Mouse (Mus musculus) midbrain, embryonic 12.5 days (tissue): Measurements from ENCODE around the gene Tomm34. TPM values are rescaled to one million over a fixed set of nuclear protein-coding genes. Genes with fewer than 3 reads are reported as not detected.

ENCODE experiments used
- ATAC-seq: fragments of 200-750 bp; cut with Nextera tagmentation; 2 replicates; pipeline ENCODE4 v1.8.0; 2017; ENCODE audit warnings: low read depth, moderate TSS enrichment, moderate library complexity; ENCODE audit not compliant: low FRiP score
- H3K27ac ChIP-seq: fragments of 300-500 bp; sonication (generic); replicated peaks from 2 replicates; pipeline ENCODE4 v1.5.1; 2016; ENCODE audit warnings: mild to moderate bottlenecking
- H3K27me3 ChIP-seq: fragments of 300-500 bp; sonication (generic); 2 replicates; pipeline ENCODE4 v1.6.1; 2016; ENCODE audit warnings: mild to moderate bottlenecking
- H3K36me3 ChIP-seq: fragments of 300-500 bp; sonication (generic); 2 replicates; pipeline ENCODE4 v1.6.1; 2016
- H3K4me1 ChIP-seq: fragments of 300-500 bp; sonication (generic); 2 replicates; pipeline ENCODE4 v1.6.1; 2016
- H3K4me2 ChIP-seq: fragments of 300-500 bp; sonication (generic); replicated peaks from 2 replicates; pipeline ENCODE4 v1.6.1; 2016; ENCODE audit warnings: mild to moderate bottlenecking, moderate library complexity
- H3K4me3 ChIP-seq: fragments of 300-500 bp; sonication (generic); 2 replicates; pipeline ENCODE4 v1.5.1; 2016; ENCODE audit warnings: mild to moderate bottlenecking
- H3K9ac ChIP-seq: fragments of 300-500 bp; sonication (generic); replicated peaks from 2 replicates; pipeline ENCODE4 v1.6.1; 2016; ENCODE audit warnings: mild to moderate bottlenecking, moderate library complexity
- H3K9me3 ChIP-seq: fragments of 300-500 bp; sonication (generic); 2 replicates; pipeline ENCODE4 v1.6.1; 2016; ENCODE audit warnings: mild to moderate bottlenecking
- WGBS: fragments of 180-500 bp; shearing (Covaris S2); methylation state at CpG from one replicate; pipeline ENCODE4 v1.1.7; 2016; 5-methylcytosine and 5-hydroxymethylcytosine counted together
- polyA plus RNA-seq: library from polyadenylated mRNA; unstranded; fragments of >200 nt; fragmentation: Nextera tagmentation; extraction: Ambion mirVana; gene quantifications from 2 replicates; pipeline ENCODE4 v1.2.1, GENCODE M21; 2016

The Tomm34 gene
- polyA plus RNA-seq, 1 experiment from 2014 or later: 45.1 TPM

DNA sequence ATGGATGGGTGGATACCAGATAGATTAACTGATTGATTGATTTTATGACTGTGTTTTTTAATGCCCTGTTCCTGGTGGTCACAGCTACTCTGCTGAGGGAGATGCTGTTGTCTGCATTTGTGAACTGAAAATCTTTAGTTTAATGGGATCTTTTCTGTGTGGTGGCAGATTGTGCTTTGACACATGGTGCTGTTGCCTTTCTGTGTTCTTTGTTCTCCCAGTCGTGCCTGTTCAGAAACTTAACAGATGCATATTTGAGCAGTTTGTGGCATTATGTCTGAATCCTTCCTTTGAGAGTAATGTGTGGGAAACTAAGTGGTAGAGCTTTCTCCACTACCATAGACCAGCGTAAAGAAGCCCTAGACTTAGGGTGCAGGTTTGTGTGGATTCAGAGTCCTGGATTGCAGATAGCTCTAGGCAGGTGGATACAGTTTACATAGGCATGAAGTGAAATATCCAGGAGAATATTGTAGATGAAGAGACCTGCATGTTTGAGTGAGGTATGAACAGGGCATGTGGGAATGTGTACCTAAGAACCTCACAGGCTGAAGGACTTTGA lies 62.9 kb downstream of the Tomm34 start:
- no peak overlapping the region for H3K9ac ChIP-seq
- H3K4me3 ChIP-seq: no peak overlapping the region
- H3K4me1 ChIP-seq: peaks cover 14% of the 10 kb centered on the region
- H3K27me3 ChIP-seq: no peaks in the 10 kb centered on the region
- H3K4me2 ChIP-seq: no peak overlapping the region
- H3K27ac ChIP-seq: no peak overlapping the region
- 66% methylated on average over 2 of the region's 2 CpGs for WGBS
- peaks cover 15% of the 10 kb centered on the region for H3K36me3 ChIP-seq
- no peaks in the 10 kb centered on the region for H3K9me3 ChIP-seq
- no peak for ATAC-seq

DNA sequence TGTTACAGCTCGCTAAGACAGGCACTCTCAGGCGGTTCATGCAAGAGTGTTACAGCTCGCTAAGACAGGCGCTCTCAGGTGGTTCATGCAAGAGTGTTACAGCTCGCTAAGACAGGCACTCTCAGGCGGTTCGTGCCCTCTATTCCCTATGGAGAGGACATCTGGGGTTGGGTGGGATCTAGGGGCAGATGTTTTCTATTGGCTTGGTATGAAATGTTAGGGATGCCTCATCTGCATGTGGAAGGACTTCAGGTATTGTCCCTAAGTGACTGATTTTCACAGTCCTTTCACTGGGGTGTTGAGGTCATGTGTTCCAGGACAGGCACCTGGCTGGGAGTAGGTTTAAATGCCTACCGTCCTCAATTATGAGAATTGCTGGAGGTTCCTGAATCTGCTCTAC lies 63.4 kb downstream of the Tomm34 start:
- Histone ChIP-seq H3K36me3 (peaks cover 11% of the 10 kb centered on the region), H3K4me2 (no peak overlapping the region), H3K4me3 (no peak overlapping the region), H3K27me3 (no peaks in the 10 kb centered on the region), H3K27ac (no peak overlapping the region), H3K4me1 (peaks cover 14% of the 10 kb centered on the region), H3K9ac (no peak overlapping the region), H3K9me3 (no peaks in the 10 kb centered on the region)
- no peak for ATAC-seq
- WGBS: 90% methylated on average over 8 of the region's 8 CpGs

DNA sequence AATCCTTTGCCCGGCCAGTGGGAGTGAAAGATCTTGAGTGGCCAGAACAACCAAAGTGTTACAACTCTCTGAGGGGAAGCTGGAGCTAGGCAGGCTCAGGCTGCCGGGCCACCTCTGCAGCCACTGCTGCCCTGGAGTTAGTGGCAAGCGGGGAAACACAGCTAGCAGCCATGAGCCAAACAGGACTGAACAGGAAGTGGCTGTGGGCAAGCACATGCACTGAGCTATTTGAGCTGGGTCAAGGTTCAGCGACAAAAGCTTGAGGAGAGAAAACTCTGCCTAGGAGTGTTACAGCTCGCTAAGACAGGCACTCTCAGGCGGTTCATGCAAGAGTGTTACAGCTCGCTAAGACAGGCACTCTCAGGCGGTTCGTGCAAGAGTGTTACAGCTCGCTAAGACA lies 64.0 kb downstream of the Tomm34 start:
- no peaks in the 10 kb centered on the region for H3K9me3 ChIP-seq
- H3K4me1 ChIP-seq: peaks cover 14% of the 10 kb centered on the region
- no peaks in the 10 kb centered on the region for H3K27me3 ChIP-seq
- no peak for ATAC-seq
- peaks cover 5% of the 10 kb centered on the region for H3K36me3 ChIP-seq
- H3K4me3 ChIP-seq: no peak overlapping the region
- H3K9ac ChIP-seq: no peak overlapping the region
- WGBS: 76% methylated on average over 10 of the region's 10 CpGs
- H3K4me2 ChIP-seq: no peak overlapping the region
- no peak overlapping the region for H3K27ac ChIP-seq

DNA sequence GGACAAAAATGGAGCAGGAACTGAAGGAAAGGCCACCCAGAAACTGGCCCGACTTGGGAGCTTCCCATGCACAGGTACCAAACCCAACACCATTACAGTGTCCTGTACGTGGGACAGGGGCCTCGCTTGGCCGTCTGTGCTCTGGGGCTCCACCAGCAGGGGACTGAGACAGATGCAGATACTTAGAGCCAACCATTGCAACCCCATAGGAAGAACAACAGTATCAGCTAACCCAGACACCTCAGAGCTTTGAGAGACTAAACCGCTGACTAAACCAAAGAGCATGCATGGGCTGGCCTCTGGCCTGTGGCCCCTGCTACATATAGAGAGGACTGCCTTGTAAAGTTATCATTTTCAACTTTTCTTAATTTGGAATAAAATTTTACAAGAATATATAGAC lies 66.5 kb downstream of the Tomm34 start:
- no peak overlapping the region for H3K4me2 ChIP-seq
- no peaks in the 10 kb centered on the region for H3K9me3 ChIP-seq
- no peak overlapping the region for H3K9ac ChIP-seq
- no peaks in the 10 kb centered on the region for H3K36me3 ChIP-seq
- no peak overlapping the region for H3K4me3 ChIP-seq
- H3K27ac ChIP-seq: no peak overlapping the region
- no peaks in the 10 kb centered on the region for H3K27me3 ChIP-seq
- peaks cover 14% of the 10 kb centered on the region for H3K4me1 ChIP-seq
- no peak for ATAC-seq
- 86% methylated on average over 5 of the region's 5 CpGs for WGBS

Other genes with a start within 250 kb of the Tomm34 start
- gene Kcnk15, start 217.5 kb downstream of the Tomm34 start, polyA plus RNA-seq: not detected in 2 replicates
- gene Rims4, start 152.5 kb downstream of the Tomm34 start, polyA plus RNA-seq: 4.4 and 5.8 TPM in 2 replicates
- gene Ywhab, start 76.2 kb downstream of the Tomm34 start, polyA plus RNA-seq: 341 and 352 TPM in 2 replicates
- gene Pabpc1l, start 45.7 kb downstream of the Tomm34 start, polyA plus RNA-seq: 0.64 and 1.2 TPM in 2 replicates
- gene Stk4, start 847 bp downstream of the Tomm34 start, polyA plus RNA-seq: 39.6 and 42.3 TPM in 2 replicates
- 0.16 and 0.31 TPM in 2 replicates for gene Kcns1, start 99.9 kb upstream of the Tomm34 start, polyA plus RNA-seq
- not detected in 2 replicates for gene Wfdc5, start 111.6 kb upstream of the Tomm34 start, polyA plus RNA-seq
- not detected in 2 replicates for gene Wfdc12, start 119.4 kb upstream of the Tomm34 start, polyA plus RNA-seq
- gene Wfdc15a, start 129.0 kb upstream of the Tomm34 start, polyA plus RNA-seq: not detected in 2 replicates
- not detected in 2 replicates for gene Wfdc15b, start 150.5 kb upstream of the Tomm34 start, polyA plus RNA-seq
- not detected in 2 replicates for gene Svs2, start 167.3 kb upstream of the Tomm34 start, polyA plus RNA-seq
- not detected in 2 replicates for gene Svs3b, start 185.5 kb upstream of the Tomm34 start, polyA plus RNA-seq
- not detected in 2 replicates for gene Svs4, start 207.3 kb upstream of the Tomm34 start, polyA plus RNA-seq
- not detected in 2 replicates for gene Svs3a, start 218.1 kb upstream of the Tomm34 start, polyA plus RNA-seq
- not detected in 2 replicates for gene Svs6, start 245.6 kb upstream of the Tomm34 start, polyA plus RNA-seq